Mouse (Mus musculus): Measurements from ENCODE around the gene Fabp3. TPM values are rescaled to one million over a fixed set of nuclear protein-coding genes. Genes with fewer than 3 reads are reported as not detected.
A peak's percentile ranks its signal among the peaks of the same experiment; 100 is the strongest.

The Fabp3 gene
- 49.1 and 54.7 TPM in 2 replicates for polyA plus RNA-seq (2016; fragmentation: Nextera tagmentation; extraction: Ambion mirVana)

DNA sequence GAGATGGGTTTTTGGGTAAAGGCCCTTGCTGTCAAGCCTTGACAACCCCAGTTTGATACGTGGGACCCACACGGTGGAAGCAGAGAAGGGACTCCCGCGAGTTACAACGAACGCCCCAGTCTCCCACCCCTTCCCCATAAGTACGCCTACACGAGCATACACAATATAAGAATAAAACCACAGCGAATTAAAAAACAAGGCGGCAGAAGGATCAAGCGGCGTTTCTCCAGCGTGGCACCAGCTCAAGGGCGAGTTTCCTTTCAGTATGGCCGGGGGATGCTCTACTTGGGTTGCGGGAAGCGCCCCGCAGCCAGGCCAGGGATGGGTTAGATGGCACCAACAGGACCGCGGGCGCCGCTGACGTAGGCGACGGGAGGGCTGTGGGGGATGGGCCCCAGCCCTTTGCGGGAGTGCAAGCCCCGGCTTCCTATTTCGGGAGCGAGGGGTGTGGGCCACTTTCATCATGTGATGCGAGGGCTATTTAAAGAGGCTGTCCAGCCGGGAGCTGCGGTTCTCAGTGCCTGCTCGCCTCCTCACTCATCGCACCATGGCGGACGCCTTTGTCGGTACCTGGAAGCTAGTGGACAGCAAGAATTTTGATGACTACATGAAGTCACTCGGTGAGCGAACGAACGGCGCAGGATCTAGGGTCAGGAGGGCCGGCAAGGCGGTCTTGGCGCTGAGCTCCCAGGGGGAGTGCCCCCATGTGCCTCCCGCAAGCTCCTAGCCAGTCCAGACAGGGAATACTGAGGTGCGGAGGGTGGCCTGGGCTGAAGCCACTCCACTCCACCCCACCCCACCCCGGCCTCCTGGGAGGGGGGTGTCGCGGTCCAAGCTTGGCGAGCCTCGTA lies at the start of gene Fabp3, which contains the start of gene Gm10570:
Gene Fabp3 (plus strand): TSS at position 365 of the 851 bp plus-strand sequence.
Gene Gm10570 (minus strand): TSS at position 444 of the 851 bp plus-strand sequence.
- Histone ChIP-seq H3K27ac (no peak within 1 kb of the TSS), H3K27me3 (replicated peaks) (peaks cover 54% of the 10 kb centered on the region), H3K4me2 (replicated peaks) (peak within 1 kb of the TSS; percentile 87), H3K36me3 (peaks cover 4% of the 10 kb centered on the region), H3K9me3 (no peaks in the 10 kb centered on the region), H3K4me1 (peaks cover 18% of the 10 kb centered on the region), H3K4me3 (peak within 1 kb of the TSS; percentile 44), H3K9ac (peak within 1 kb of the TSS; percentile 56)
- peak; percentile 84 for ATAC-seq (ENCODE audit: low FRiP score, low read depth)
- WGBS: under 1% methylated on average over 52 of the region's 52 CpGs

DNA sequence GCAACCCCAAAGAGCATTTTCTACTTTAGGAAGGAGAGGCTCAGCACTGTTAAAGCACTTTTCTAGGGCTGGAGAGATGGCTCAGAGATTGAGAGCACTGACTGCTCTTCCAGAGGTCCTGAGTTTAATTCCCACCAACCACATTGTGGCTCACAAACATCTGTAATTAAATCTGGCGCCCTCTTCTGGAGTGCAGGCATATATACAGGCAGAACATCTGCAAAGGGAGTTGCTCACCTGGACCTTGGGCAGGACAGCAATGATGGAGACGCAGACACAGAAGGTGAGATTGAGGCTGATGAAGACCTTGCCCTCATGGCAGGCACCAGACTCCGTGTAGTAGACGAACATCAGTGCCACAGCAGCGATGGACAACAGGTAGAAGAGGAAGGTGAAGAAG lies 48.0 kb upstream of the Fabp3 start:
- no peak for ATAC-seq (ENCODE audit: low FRiP score, low read depth)
- WGBS: 35% methylated on average over 5 of the region's 5 CpGs
- Histone ChIP-seq H3K4me2 (replicated peaks) (no peak overlapping the region), H3K4me3 (no peak overlapping the region), H3K27me3 (replicated peaks) (no peaks in the 10 kb centered on the region), H3K27ac (no peak overlapping the region), H3K9me3 (no peaks in the 10 kb centered on the region), H3K36me3 (peaks cover 71% of the 10 kb centered on the region), H3K4me1 (peaks cover 13% of the 10 kb centered on the region), H3K9ac (no peak overlapping the region)

DNA sequence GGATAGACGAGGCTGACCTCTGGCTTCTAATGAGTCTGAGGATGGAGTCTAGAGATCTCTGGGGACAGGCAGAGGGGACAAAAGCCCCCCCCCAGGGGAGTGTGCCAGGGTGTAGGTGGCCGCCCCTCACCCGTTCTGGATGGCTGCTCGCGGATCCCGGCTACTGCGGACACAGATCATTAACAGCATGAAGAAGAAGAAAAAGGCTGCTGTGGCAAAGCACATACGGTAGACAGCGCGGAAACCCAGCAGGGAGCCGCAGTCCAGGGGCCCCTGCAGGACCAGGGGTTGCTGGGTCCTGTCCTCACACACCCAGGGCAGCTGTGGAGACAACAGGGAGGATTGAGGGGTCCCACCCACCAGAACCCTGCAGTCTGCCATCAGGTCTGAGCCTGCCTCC lies 44.3 kb upstream of the Fabp3 start:
- H3K4me2 ChIP-seq (replicated peaks): peak overlapping the region; percentile 28

DNA sequence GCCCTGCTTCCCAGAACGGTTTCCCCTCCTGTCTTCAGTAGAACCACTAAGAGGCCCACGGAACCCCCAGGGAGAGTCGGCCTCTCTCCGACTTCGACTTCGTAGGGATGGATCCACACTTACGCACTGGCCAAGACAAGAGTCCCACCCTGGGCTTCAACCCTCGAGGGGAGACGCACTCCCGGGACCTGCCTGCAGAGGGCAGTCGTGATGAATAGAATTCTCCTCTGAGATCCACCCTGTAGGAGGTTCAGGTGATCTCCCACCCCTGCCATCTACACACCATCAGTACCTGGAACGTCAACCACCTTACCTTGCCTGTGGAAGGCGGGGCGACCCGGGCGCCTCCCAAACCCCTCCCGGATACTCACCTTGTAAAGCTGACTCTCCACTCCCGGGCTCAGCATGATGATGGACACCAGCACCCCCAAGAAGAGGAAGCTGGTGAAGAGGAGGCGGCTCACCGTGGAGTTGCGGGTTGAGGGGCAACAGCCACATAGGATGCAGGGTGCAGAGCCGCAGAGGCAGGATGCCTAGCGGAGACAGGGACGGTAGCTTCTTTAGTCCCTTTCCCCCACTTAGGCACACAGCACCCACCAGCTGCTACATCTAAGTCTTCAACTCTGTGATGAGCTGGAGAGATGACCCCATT lies 43.6 kb upstream of the Fabp3 start:
- no peaks in the 10 kb centered on the region for H3K9me3 ChIP-seq
- H3K9ac ChIP-seq: 0 out of 2 replicates have a peak overlapping the region, but pooled peaks have one; percentile 13
- H3K36me3 ChIP-seq: peaks cover 31% of the 10 kb centered on the region
- no peak overlapping the region for H3K4me3 ChIP-seq
- ATAC-seq (ENCODE audit: low FRiP score, low read depth): peak; percentile 17; the same call in 1 of the 2 replicates
- no peak overlapping the region for H3K27ac ChIP-seq
- 22% methylated on average over 24 of the region's 24 CpGs for WGBS
- H3K4me1 ChIP-seq: peaks cover 13% of the 10 kb centered on the region
- no peaks in the 10 kb centered on the region for H3K27me3 ChIP-seq (replicated peaks)
- peak overlapping the region; percentile 28 for H3K4me2 ChIP-seq (replicated peaks)

More for the DNA sequence above, 44.3 kb upstream of the Fabp3 start:
- Histone ChIP-seq H3K9me3 (no peaks in the 10 kb centered on the region), H3K4me1 (peaks cover 13% of the 10 kb centered on the region), H3K9ac (0 out of 2 replicates have a peak overlapping the region, but pooled peaks have one; percentile 13), H3K27me3 (replicated peaks) (no peaks in the 10 kb centered on the region), H3K36me3 (peaks cover 38% of the 10 kb centered on the region), H3K4me3 (no peak overlapping the region), H3K27ac (no peak overlapping the region)
- ATAC-seq (ENCODE audit: low FRiP score, low read depth): no peak
- WGBS: 19% methylated on average over 11 of the region's 11 CpGs

DNA sequence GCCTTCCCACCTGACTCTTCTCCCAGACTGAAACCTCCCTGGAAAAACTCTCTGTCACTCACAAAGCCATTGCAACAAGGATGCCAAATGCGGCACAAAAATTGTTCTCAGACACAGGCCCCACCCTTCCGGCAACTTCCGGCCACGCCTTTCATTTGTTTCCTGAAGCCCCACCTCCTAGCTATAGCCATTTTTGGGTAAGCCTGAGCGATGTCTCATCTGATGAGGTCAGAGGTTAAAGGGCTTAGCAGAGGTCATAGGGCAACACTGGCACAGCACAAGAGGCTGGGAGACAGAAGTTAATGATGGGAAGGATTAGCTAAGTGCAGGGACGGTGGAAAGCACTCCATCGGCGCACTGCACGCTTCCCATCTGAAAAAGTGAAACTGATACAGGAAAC lies 41.8 kb upstream of the Fabp3 start:
- no peaks in the 10 kb centered on the region for H3K27me3 ChIP-seq (replicated peaks)
- H3K4me1 ChIP-seq: peaks cover 13% of the 10 kb centered on the region
- no peak overlapping the region for H3K9ac ChIP-seq
- no peak for ATAC-seq (ENCODE audit: low FRiP score, low read depth)
- H3K36me3 ChIP-seq: peaks cover 17% of the 10 kb centered on the region
- H3K4me2 ChIP-seq (replicated peaks): no peak overlapping the region
- H3K4me3 ChIP-seq: no peak overlapping the region
- H3K27ac ChIP-seq: no peak overlapping the region
- 77% methylated on average over 9 of the region's 9 CpGs for WGBS
- H3K9me3 ChIP-seq: no peaks in the 10 kb centered on the region

DNA sequence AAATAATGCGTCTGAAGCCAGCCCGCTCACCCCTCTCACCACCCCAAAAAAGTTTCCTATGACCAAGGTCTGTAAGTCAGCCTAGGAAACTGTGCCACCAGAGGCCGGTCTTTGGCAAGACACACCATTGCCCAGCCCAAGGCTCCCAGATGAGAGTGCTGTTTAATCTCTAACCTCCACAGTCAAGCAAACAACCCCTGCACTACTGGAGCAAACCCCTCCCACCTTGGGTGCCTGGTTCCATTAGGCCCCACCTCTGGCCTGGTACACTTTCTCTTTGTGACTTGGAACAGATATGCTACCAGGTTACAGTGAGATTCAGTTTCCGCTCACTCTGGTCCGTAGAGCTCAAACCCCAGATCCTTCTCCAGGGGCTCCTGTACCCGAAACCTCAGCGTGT lies 41.3 kb upstream of the Fabp3 start:
- Histone ChIP-seq H3K4me1 (peaks cover 13% of the 10 kb centered on the region), H3K9ac (no peak overlapping the region), H3K36me3 (peaks cover 12% of the 10 kb centered on the region), H3K27me3 (replicated peaks) (no peaks in the 10 kb centered on the region), H3K9me3 (no peaks in the 10 kb centered on the region), H3K4me2 (replicated peaks) (no peak overlapping the region), H3K27ac (no peak overlapping the region), H3K4me3 (no peak overlapping the region)
- 86% methylated on average over 7 of the region's 7 CpGs for WGBS
- no peak for ATAC-seq (ENCODE audit: low FRiP score, low read depth)

DNA sequence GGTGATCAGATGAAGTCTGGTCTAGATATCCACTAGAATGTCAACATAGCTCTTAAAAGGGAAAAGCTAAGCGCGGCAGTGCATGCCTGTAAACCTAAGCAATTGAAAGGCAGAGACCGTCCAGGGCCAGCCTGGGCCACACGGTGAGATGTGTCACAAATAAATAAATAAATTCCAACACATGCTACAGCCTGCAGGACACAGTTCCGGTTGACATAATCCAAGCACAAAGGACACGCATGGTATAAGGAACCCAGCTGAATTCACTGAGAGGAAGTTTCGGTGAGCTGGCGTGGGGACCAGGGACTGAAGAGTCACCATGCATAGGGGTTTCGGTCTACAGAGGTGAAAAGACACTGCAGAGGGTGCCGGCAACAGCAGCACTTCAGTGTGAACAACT lies 39.7 kb upstream of the Fabp3 start:
- no peak overlapping the region for H3K9ac ChIP-seq
- H3K27ac ChIP-seq: no peak overlapping the region
- ATAC-seq (ENCODE audit: low FRiP score, low read depth): no peak

DNA sequence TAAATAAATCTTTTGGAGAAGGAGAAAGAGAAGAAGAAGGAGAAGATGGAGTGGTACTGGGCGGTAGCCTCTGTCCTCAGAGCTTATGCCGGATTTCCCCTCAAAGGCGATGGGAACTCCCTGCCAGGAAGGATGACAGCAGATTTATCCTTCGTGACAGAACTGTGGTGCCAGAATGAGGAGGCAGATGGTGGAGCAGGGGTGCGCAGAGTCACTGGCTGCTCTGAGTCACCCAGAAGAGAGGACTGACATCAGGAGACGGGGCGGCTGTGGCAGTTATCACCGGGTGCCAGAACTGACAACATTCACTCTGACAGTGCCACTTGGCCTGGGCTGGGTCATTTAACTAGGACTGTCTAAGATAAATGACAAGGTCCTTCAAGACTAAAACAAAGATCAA lies 38.3 kb upstream of the Fabp3 start:
- peaks cover 15% of the 10 kb centered on the region for H3K4me1 ChIP-seq
- H3K27ac ChIP-seq: no peak overlapping the region
- H3K36me3 ChIP-seq: no peaks in the 10 kb centered on the region; the same call in 1 of the 2 replicates
- no peak overlapping the region for H3K4me2 ChIP-seq (replicated peaks)
- no peaks in the 10 kb centered on the region for H3K9me3 ChIP-seq
- H3K4me3 ChIP-seq: no peak overlapping the region
- H3K9ac ChIP-seq: no peak overlapping the region
- H3K27me3 ChIP-seq (replicated peaks): no peaks in the 10 kb centered on the region
- no peak for ATAC-seq (ENCODE audit: low FRiP score, low read depth)
- WGBS: 86% methylated on average over 8 of the region's 8 CpGs

More for the DNA sequence above, 39.7 kb upstream of the Fabp3 start:
- WGBS: 90% methylated on average over 10 of the region's 10 CpGs
- H3K4me1 ChIP-seq: peaks cover 21% of the 10 kb centered on the region
- no peaks in the 10 kb centered on the region for H3K9me3 ChIP-seq
- H3K4me2 ChIP-seq (replicated peaks): no peak overlapping the region
- H3K36me3 ChIP-seq: no peaks in the 10 kb centered on the region; the same call in 1 of the 2 replicates
- H3K27me3 ChIP-seq (replicated peaks): no peaks in the 10 kb centered on the region
- no peak overlapping the region for H3K4me3 ChIP-seq

DNA sequence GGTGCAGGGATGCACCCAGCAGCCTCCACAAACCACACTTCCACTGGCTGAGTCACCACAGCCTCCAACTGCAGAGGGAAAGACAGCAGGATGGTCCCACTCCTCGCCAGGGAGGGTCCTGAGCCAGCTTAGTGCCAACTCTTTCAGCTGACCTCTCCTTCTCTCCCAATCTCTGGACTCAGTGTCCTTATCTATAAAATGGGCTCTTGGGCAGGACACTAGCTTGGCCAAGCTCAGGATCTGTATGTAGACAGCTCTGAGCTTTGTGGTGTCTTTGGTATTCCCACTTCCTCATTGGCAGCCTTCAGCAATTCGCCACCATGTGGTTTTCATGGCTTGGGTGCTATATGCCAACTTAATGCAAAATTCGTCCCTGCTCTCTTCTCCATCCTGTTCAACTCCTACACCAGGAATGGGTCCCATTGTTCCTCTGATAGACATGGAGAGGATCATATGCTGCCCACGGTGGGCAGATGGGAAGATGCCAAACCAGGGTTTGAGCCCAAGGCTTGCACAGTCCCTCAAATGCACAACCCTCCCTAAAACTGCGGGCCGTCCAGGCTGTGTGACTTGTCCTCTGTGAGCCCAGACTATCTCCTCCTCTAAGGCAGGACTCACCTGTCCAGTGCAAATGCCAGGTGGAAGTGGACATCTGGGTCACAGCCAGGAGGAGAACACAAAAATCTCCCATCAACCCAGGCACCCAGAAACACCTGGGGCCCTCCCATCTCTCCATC lies 37.6 kb upstream of the Fabp3 start:
- ATAC-seq (ENCODE audit: low FRiP score, low read depth): no peak
- Histone ChIP-seq H3K4me2 (replicated peaks) (no peak overlapping the region), H3K27ac (no peak overlapping the region), H3K4me1 (peaks cover 14% of the 10 kb centered on the region), H3K36me3 (no peaks in the 10 kb centered on the region; the same call in 1 of the 2 replicates), H3K9me3 (no peaks in the 10 kb centered on the region), H3K4me3 (no peak overlapping the region), H3K27me3 (replicated peaks) (no peaks in the 10 kb centered on the region), H3K9ac (no peak overlapping the region)
- 88% methylated on average over 6 of the region's 6 CpGs for WGBS

DNA sequence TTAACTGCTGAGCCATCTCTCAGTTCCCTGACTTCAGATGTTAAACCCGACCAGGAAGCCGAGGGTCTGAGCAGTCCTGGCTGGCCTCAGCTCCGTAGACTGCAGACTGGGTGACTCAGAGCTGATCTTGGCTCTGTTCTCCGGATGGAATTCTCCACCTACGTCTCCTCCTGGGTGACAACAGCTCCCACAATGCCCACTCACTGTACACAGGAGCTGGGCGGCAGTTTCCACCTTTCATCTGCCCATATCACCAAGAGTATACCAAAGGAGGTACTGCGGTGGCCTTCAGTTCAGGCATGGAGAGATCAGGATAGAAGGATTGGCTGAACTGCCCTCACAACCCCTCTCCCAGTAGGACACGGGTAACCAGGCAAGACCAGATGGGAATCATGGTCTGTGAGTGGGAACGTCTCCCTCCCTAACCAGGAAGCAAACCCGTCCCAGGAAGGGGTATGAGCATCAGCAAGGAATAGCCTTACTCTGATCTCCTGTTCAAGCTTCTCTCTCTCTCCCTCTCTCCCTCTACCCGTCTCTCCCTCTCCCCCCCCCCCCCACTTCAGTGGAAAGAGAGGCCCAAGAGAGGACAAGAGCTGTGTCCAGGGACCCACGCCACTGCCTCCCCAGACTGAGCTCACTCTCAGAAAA lies 34.6 kb upstream of the Fabp3 start:
- ATAC-seq (ENCODE audit: low FRiP score, low read depth): peak; percentile 51
- peak overlapping the region; percentile 95 for H3K9ac ChIP-seq
- no peaks in the 10 kb centered on the region for H3K9me3 ChIP-seq
- peaks cover 14% of the 10 kb centered on the region for H3K4me1 ChIP-seq
- no peaks in the 10 kb centered on the region; the same call in 1 of the 2 replicates for H3K36me3 ChIP-seq
- H3K4me3 ChIP-seq: peak overlapping the region; percentile 80
- WGBS: 9% methylated on average over 12 of the region's 12 CpGs
- H3K27me3 ChIP-seq (replicated peaks): 0 out of 2 replicates have a peak, but pooled peaks cover 7% of the 10 kb centered on the region
- H3K4me2 ChIP-seq (replicated peaks): peak overlapping the region; percentile 84
- H3K27ac ChIP-seq: peak overlapping the region; percentile 95

DNA sequence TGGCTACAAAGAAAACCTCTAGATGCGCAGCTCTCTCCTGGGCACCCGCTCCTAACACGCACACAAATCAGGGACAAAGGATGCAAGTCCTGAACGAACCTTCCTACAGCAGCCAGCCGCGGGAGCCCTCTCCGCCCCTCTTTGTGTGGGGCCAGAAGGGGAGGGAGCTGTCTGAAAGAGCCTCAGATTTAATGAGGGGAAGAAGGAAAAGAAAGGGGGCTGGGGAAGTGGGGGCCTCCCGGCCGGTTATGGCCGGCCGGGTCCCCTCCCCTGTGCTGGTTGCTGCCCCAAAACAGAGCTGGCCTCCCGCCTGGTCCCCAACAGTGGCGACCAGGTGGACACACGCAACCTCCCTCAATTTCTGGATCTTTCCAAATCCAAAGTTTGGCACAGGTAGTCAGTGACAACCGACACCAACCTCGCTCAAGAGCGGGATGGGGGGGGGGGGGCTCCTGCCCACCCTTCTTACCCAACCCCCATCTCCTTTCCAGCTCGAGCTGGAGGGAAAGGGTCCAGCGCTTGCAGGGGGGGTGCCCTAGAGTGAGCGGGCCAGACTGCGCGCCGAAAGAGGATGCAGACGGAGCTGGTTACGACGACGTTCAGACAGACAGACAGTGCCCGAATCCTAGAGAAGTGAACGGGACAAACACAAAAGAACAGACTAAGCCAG lies 33.9 kb upstream of the Fabp3 start:
- peak; percentile 81 for ATAC-seq (ENCODE audit: low FRiP score, low read depth)
- Histone ChIP-seq H3K27ac (peak overlapping the region; percentile 95), H3K4me3 (peak overlapping the region; percentile 80), H3K4me2 (replicated peaks) (peak overlapping the region; percentile 84), H3K27me3 (replicated peaks) (0 out of 2 replicates have a peak, but pooled peaks cover 7% of the 10 kb centered on the region), H3K36me3 (no peaks in the 10 kb centered on the region), H3K4me1 (peaks cover 14% of the 10 kb centered on the region), H3K9me3 (no peaks in the 10 kb centered on the region), H3K9ac (peak overlapping the region; percentile 95)
- under 1% methylated on average over 28 of the region's 29 CpGs for WGBS

Measured in neural tube, embryonic 12.5 days (tissue).